Mouse (Mus musculus) thymus, adult 2 months (tissue): ENCODE data around the gene Frmd8. TPM values are rescaled to one million over a fixed set of nuclear protein-coding genes. Genes with fewer than 3 reads are reported as not detected.

ENCODE experiments used
- DNase-seq: peaks from one replicate; pipeline ENCODE4 v3.0.0; 2021
- H3K27ac ChIP-seq: fragments of 200-500 bp; 2 replicates; pipeline ENCODE4 v1.5.1; 2012; ENCODE audit warnings: low read length, control low read depth; ENCODE audit not compliant: control insufficient read depth, insufficient read depth
- H3K27me3 ChIP-seq: fragments of 200-500 bp; 2 replicates; pipeline ENCODE4 v1.6.1; 2012; ENCODE audit warnings: mild to moderate bottlenecking, low read length, moderate library complexity, mixed read lengths; ENCODE audit not compliant: control insufficient read depth, insufficient read depth
- H3K36me3 ChIP-seq: fragments of 200-500 bp; 2 replicates; pipeline ENCODE4 v1.6.1; 2012; ENCODE audit warnings: mild to moderate bottlenecking, low read length, moderate library complexity; ENCODE audit not compliant: control insufficient read depth, insufficient read depth
- H3K4me1 ChIP-seq: fragments of 200-500 bp; replicated peaks from 2 replicates; pipeline ENCODE4 v1.6.1; 2012; ENCODE audit warnings: low read length; ENCODE audit not compliant: control insufficient read depth, insufficient read depth
- H3K4me3 ChIP-seq: fragments of 200-500 bp; 2 replicates; pipeline ENCODE4 v1.5.1; 2012; ENCODE audit warnings: mild to moderate bottlenecking, low read length, control low read depth, moderate library complexity; ENCODE audit not compliant: control insufficient read depth, insufficient read depth
- CTCF ChIP-seq: fragments of 200-500 bp; IDR thresholded peaks from 2 replicates; pipeline ENCODE4 v1.5.1; 2012; ENCODE audit warnings: mild to moderate bottlenecking, control low read depth, low read length, moderate library complexity, borderline replicate concordance; ENCODE audit not compliant: control insufficient read depth, poor library complexity, insufficient read depth; ENCODE audit errors: extremely low read depth
- POLR2A ChIP-seq: fragments of 200-500 bp; IDR thresholded peaks from 2 replicates; pipeline ENCODE4 v1.6.1; 2012; ENCODE audit warnings: mild to moderate bottlenecking, low read length, control low read depth, moderate library complexity; ENCODE audit not compliant: control insufficient read depth, poor library complexity, insufficient read depth; ENCODE audit errors: extremely low read depth
- whole genome bisulfite sequencing: fragments of 180-500 bp; shearing (Covaris S2); methylation state at CpG from one replicate; pipeline ENCODE4 v1.1.7; 2018; 5-methylcytosine and 5-hydroxymethylcytosine counted together
- polyA plus RNA-seq: library from polyadenylated mRNA; depleted of rRNA; stranded (reverse); fragments of >200 nt; gene quantifications from 2 replicates; pipeline ENCODE4 v1.2.3, GENCODE M21; 2012

The Frmd8 gene
- polyA plus RNA-seq, 1 experiment: 121 TPM

DNA sequence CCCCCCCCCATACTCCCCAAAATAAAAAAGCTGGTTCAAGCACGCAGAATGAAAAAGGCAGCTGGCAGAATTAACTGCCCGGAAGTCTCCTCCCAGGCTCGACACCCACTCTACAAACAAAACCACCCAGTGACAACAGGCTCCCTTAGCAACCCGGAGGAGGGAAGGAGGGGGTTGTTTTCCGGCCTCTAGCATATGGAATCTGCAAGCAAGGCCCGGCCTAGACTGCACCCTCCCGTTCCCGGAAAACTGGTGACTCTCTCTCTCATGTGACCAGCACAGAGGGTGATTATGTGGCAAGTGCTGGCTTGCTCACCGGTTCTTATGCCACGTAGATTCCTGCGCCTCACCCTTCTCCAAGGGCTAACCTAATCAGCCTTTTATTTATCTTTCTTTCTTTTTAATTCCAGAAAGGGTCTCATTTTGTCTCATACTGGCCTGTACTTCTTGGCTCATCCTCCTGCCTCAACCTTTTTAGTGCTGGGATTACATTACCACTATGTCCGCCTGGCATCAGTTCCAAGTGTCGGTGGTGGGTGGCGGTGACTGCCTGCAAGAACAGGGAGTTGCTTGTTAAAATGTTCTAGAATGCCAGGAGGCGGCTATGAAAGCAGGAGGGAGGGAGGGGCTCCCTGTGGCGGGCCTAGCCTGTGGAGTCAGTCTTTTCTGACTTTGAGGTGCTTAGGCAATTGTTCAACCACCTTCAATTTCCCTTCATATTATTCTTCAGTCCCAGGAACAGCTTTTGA, 28.3 kb downstream of the Frmd8 start:
- peak overlapping the region; percentile 99 for H3K27ac ChIP-seq
- WGBS: 11% methylated on average over 16 of the region's 16 CpGs
- no peaks in the 10 kb centered on the region for H3K27me3 ChIP-seq
- peak; percentile 54 for DNase-seq
- H3K4me1 ChIP-seq: peaks cover 60% of the 10 kb centered on the region
- H3K36me3 ChIP-seq: peaks cover 3% of the 10 kb centered on the region
- peak overlapping the region; percentile 39 for H3K4me3 ChIP-seq
- TF ChIP-seq CTCF (no peak), POLR2A (0 out of 2 replicates have a peak, but pooled peaks have one; percentile 5)

DNA sequence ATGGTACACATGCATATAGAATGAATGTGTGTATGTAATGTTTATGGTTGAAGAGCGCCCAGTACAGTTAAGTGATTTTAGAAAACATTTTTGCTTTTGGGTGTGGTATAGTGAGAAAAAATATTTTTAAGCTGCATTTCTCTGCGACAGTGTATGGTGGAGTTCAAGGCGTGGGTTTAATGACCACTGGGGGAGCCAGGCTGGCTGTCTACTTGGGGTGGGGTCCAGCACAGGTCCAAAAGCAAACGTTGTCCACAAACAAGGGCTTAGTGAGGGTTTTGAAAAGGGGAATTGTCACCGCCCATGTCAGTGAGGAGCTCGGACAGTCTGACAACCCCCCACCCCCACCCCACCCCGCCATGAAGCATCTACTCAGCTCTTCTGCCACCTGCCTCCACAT, 28.9 kb downstream of the Frmd8 start:
- H3K4me1 ChIP-seq: peaks cover 65% of the 10 kb centered on the region
- H3K36me3 ChIP-seq: no peaks in the 10 kb centered on the region
- 1% methylated on average over 7 of the region's 7 CpGs for WGBS
- TF ChIP-seq CTCF: no peak
- DNase-seq: peak; percentile 30
- H3K27me3 ChIP-seq: no peaks in the 10 kb centered on the region
- H3K4me3 ChIP-seq: peak overlapping the region; percentile 39
- peak overlapping the region; percentile 99 for H3K27ac ChIP-seq

DNA sequence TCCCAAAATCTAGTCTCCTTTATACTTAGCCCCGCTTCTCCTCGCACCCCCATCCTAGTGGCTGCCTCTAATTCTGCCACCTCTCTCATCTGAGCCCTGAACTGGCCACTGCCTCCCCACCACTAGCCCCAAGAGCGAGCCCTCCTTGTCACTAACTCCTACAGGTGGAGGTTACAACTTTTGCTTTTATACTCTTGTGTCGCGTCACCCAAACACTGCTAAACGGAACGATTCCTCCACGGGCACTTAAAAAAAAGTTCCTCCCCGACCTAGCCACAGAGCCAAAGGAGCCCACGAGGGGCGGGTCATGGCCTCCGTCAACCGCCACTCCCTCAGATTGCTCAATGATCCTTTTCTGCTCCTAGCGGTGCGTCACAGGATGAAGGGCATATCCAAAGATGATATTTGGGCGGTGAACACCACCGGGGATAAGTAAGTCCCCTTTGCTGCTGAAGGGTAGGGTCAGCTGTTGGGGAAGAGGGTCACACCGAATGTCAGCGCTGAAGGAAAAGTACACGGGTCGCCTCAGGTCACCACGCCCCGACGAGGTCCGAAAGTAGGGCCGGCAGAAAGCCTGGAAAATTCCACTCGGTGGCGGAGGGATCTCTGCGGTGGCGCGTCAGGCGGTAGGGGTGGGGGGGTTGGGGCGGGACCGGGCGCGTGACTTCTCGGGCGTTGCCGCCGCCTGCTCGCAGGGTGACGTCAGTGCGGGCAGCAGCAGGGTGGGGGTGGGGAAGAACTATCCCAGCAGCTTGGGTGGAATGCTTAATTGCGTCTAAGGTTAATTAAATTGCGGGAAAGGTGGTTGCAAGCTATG, 29.5 kb downstream of the Frmd8 start:
- H3K4me3 ChIP-seq: peak overlapping the region; percentile 97
- H3K36me3 ChIP-seq: no peaks in the 10 kb centered on the region
- under 1% methylated on average over 45 of the region's 45 CpGs for WGBS
- peak; percentile 93 for DNase-seq
- peak overlapping the region; percentile 99 for H3K27ac ChIP-seq
- peaks cover 68% of the 10 kb centered on the region for H3K4me1 ChIP-seq
- no peaks in the 10 kb centered on the region for H3K27me3 ChIP-seq
- TF ChIP-seq POLR2A (peak; percentile 99), CTCF (no peak; the same call in 1 of the 2 replicates)

DNA sequence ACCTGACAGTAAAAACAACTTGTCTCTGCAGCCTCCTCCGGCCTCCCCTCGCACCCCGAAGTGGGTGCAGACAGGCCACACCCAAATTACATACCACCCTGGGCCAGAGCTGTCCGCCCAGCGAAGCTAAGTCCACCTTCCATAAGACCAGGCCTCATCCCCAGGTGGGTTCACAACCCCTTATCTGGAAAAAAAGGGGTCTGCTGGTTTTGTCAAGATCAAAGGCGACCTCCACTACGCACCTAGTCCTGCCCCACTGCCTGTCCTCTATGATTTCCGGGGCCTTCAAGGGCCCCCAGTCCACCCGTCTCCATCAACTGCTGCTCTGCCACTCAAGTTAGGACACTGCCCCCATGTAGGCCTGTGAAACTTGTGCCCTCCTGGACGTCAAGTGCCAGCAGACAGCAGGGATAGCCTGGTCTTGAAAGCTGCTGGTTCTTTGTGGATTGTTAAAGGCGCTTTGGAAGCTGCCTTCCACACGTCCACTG, 30.2 kb downstream of the Frmd8 start:
- Histone ChIP-seq H3K27ac (peak overlapping the region; percentile 96), H3K4me1 (peaks cover 62% of the 10 kb centered on the region), H3K4me3 (peak overlapping the region; percentile 97), H3K27me3 (no peaks in the 10 kb centered on the region), H3K36me3 (no peaks in the 10 kb centered on the region)
- under 1% methylated on average over 12 of the region's 12 CpGs for WGBS
- peak; percentile 54 for DNase-seq
- TF ChIP-seq POLR2A: no peak
- no peak for TF ChIP-seq CTCF

DNA sequence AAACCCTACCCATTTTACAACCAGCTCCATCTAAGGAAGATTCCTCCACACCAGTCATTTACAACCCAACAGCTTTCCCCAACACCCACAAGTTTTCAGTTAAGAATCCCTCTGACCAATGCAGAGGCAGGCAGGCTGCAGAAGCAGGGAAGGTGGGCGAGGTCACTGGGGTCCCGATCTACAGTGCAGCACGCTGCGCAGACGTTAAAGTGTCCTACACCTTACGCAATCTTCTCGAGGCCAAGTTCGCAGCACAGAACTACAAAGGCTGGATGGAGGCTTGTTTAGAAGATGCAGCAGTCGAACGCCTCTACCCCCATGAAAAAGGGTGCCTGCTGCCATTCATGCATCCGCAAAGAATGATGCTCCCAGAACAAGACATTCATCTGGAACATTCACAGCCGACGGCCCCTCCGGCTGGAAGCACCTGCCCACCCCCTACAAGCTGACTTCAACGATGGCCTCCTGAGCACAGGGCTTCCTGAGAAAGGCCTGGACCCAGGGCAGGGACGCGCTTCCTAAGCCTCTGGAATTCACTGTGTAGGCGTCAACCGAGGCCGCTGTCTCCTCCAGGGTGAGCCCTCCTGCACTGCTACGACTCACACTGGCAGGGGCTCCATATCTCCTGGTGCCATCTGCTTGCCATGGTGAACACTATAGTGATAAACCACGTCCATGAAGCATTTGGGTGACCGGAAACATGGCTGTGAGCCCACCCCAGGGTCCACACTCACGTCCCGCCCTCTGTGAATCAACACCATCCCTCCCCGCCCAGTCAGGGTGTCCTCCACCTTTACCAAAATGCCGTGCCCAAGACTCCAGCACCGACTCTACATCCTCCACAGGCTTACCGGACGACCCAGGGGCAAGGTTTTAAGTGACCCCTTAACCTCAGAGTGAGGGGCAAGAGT, 31.0 kb downstream of the Frmd8 start:
- no peaks in the 10 kb centered on the region for H3K27me3 ChIP-seq
- TF ChIP-seq CTCF (no peak), POLR2A (0 out of 2 replicates have a peak, but pooled peaks have one; percentile 11)
- peak; percentile 44 for DNase-seq
- peak overlapping the region; percentile 97 for H3K4me3 ChIP-seq
- no peaks in the 10 kb centered on the region for H3K36me3 ChIP-seq
- H3K4me1 ChIP-seq: peaks cover 54% of the 10 kb centered on the region
- WGBS: 4% methylated on average over 30 of the region's 30 CpGs
- H3K27ac ChIP-seq: peak overlapping the region; percentile 96

DNA sequence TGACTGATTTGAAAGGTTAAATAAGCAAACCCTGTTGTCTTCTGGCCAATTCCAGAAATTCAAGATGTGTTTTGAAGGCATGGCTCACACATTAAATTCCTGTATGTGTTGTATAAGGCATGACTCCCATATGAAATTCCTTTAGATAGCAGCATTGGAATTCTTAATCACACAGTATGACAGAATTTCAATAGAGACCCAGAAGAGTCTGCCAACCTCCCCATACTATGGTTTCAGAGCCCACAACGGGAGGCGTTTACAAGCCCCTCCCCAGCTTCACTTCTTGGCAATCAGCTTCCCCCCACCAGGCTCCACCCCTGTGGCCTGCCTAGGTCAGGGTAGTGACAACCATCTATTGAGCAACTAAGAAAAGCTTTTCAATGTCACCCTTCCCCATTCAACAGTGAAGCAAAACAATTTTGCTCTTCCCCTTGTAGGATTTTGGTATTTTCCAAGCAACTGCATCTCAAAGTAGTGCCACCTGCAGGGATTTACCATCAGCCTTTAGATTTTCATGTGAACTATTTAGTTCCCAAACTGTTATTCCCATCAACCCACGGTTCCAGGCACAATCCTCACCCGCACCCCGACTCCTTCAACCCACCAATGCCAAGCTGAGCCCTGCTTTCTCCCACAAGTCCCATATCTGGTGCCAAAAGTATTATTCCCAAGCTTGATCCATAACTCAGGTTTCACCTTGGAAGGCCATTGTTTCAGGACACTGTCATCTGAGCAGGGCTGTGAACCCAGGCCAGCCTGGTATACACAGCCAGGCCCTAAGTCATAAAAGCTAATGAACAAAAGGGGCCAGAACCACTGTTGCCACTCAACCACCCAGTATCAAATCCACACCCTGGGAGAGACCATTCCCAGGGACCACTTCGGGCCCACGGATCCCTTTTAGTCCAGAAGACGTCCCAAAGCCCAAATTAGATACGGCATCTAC, 32.0 kb downstream of the Frmd8 start:
- Histone ChIP-seq H3K4me3 (peak overlapping the region; percentile 97), H3K27me3 (no peaks in the 10 kb centered on the region), H3K4me1 (peaks cover 44% of the 10 kb centered on the region), H3K27ac (peak overlapping the region; percentile 96), H3K36me3 (no peaks in the 10 kb centered on the region)
- WGBS: 22% methylated on average over 9 of the region's 9 CpGs
- DNase-seq: peak; percentile 45
- TF ChIP-seq CTCF (no peak), POLR2A (no peak)
